Mouse (Mus musculus) embryonic facial prominence, embryonic 13.5 days (tissue): ENCODE measurements at regions not wholly inside any gene's neighbourhood (a gene's known extent, or its start where the extent isn't known, plus 50 kb on each side); places are given as distances from the start of the nearest gene placed in this dataset.

ENCODE experiments used
- ATAC-seq: fragments of 200-750 bp; cut with Nextera tagmentation; 2 replicates; pipeline ENCODE4 v1.8.0; 2017; ENCODE audit warnings: low read depth; ENCODE audit not compliant: insufficient number of reproducible peaks, insufficient read depth, low FRiP score, low TSS enrichment
- H3K27ac ChIP-seq: fragments of 300-500 bp; sonication (generic); 2 replicates; pipeline ENCODE4 v1.5.1; 2015; ENCODE audit warnings: moderate library complexity, mild to moderate bottlenecking, inconsistent platforms
- H3K27me3 ChIP-seq: fragments of 300-500 bp; sonication (generic); 2 replicates; pipeline ENCODE4 v1.6.1; 2015; ENCODE audit warnings: mild to moderate bottlenecking, inconsistent platforms
- H3K36me3 ChIP-seq: fragments of 300-500 bp; sonication (generic); 2 replicates; pipeline ENCODE4 v1.6.1; 2015; ENCODE audit warnings: mild to moderate bottlenecking, inconsistent platforms
- H3K4me1 ChIP-seq: fragments of 300-500 bp; sonication (generic); 2 replicates; pipeline ENCODE4 v1.6.1; 2015; ENCODE audit warnings: inconsistent platforms
- H3K4me2 ChIP-seq: fragments of 300-500 bp; sonication (generic); 2 replicates; pipeline ENCODE4 v1.6.1; 2015; ENCODE audit warnings: moderate library complexity, mild to moderate bottlenecking, inconsistent platforms
- H3K4me3 ChIP-seq: fragments of 300-500 bp; sonication (generic); 2 replicates; pipeline ENCODE4 v1.5.1; 2015; ENCODE audit warnings: mild to moderate bottlenecking, inconsistent platforms
- H3K9ac ChIP-seq: fragments of 300-500 bp; sonication (generic); 2 replicates; pipeline ENCODE4 v1.6.1; 2015; ENCODE audit warnings: mild to moderate bottlenecking, inconsistent platforms
- H3K9me3 ChIP-seq: fragments of 300-500 bp; sonication (generic); 2 replicates; pipeline ENCODE4 v1.6.1; 2016; ENCODE audit warnings: inconsistent platforms
- WGBS: fragments of 180-500 bp; shearing (Covaris S2); methylation state at CpG from one replicate; pipeline ENCODE4 v1.1.7; 2015; ENCODE audit warnings: mixed read lengths; 5-methylcytosine and 5-hydroxymethylcytosine counted together

DNA sequence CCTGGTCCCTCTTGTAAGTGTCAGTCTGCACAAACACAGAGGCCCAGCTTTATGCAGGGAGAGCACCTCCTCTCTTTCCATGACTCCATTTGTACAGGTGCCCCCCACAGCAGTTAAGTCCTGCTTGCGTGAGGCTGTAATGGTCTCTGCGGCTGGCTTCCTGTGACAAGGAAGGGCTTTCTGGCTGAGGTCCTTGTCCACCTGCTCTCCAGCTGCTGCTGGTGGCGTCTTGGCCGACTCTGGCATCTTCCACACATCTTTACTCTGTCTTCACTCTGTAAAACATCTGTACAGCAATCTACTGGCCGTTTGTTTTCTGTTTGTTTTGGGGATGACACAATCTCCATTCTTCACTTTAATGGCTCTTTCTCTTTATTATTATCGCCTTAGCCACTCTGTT is 60.8 kb downstream of the Rpusd4 start:
- no peak for ATAC-seq
- Histone ChIP-seq H3K4me3 (no peak overlapping the region), H3K27me3 (no peaks in the 10 kb centered on the region), H3K4me1 (peaks cover 89% of the 10 kb centered on the region), H3K9ac (no peak overlapping the region), H3K27ac (peak overlapping the region; percentile 76), H3K36me3 (no peaks in the 10 kb centered on the region), H3K9me3 (no peaks in the 10 kb centered on the region), H3K4me2 (no peak overlapping the region)
- WGBS, result 49% methylated on average over 6 of the region's 6 CpGs

DNA sequence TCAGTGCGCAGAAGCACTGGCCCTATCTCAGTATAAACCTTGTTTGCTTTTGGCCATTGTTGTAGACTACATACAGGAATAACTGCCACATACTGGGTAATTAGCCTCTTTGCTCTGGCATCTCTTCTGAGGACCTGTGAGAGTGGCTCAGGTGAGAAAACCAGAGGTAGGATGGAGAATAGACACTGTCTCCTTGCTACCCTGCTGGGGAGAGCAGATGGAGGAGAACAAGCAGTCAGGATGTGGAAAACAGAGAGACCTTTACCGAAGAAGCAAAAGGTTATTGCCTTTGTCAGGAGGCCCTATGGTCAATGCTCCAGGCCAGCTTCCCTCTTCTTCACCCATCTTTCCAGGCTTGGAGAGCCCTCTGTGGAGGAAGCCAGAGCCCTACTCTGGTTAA is 62.7 kb downstream of the Rpusd4 start:
- ATAC-seq, result no peak
- Histone ChIP-seq H3K4me3 (no peak overlapping the region), H3K27ac (peak overlapping the region; percentile 92), H3K27me3 (no peaks in the 10 kb centered on the region), H3K9ac (no peak overlapping the region), H3K36me3 (no peaks in the 10 kb centered on the region), H3K4me1 (peaks cover 89% of the 10 kb centered on the region), H3K4me2 (no peak overlapping the region), H3K9me3 (no peaks in the 10 kb centered on the region)
- 88% methylated on average over 2 of the region's 2 CpGs for WGBS

DNA sequence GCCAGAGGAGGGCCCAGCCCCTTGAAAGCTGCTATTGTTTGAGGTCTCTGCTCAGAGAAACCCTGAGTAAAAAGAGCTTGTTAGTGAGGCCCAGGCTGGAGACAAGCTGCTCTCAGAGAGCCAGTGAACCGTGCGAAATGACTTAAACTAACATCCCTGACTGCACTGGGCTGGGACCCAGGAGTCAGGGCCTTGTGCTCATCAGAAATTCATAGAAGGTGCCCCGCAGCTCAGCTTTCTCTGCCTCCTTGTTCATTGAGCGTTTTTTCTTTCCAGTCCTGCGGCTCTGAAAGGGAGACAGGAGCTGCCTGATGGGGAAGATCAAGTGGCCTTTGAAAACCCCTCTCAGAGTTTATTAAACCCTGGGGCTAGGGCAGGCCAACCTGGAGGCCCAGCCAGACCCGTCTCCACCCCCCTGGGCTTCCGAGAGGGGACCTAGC is 63.6 kb downstream of the Rpusd4 start:
- Histone ChIP-seq H3K27me3 (no peaks in the 10 kb centered on the region), H3K4me1 (peaks cover 95% of the 10 kb centered on the region), H3K4me3 (no peak overlapping the region), H3K9me3 (no peaks in the 10 kb centered on the region), H3K9ac (no peak overlapping the region), H3K4me2 (no peak overlapping the region), H3K27ac (peak overlapping the region; percentile 92), H3K36me3 (no peaks in the 10 kb centered on the region)
- 0 out of 2 replicates have a peak, but pooled peaks have one; percentile 35 for ATAC-seq
- WGBS, result 15% methylated on average over 7 of the region's 7 CpGs

DNA sequence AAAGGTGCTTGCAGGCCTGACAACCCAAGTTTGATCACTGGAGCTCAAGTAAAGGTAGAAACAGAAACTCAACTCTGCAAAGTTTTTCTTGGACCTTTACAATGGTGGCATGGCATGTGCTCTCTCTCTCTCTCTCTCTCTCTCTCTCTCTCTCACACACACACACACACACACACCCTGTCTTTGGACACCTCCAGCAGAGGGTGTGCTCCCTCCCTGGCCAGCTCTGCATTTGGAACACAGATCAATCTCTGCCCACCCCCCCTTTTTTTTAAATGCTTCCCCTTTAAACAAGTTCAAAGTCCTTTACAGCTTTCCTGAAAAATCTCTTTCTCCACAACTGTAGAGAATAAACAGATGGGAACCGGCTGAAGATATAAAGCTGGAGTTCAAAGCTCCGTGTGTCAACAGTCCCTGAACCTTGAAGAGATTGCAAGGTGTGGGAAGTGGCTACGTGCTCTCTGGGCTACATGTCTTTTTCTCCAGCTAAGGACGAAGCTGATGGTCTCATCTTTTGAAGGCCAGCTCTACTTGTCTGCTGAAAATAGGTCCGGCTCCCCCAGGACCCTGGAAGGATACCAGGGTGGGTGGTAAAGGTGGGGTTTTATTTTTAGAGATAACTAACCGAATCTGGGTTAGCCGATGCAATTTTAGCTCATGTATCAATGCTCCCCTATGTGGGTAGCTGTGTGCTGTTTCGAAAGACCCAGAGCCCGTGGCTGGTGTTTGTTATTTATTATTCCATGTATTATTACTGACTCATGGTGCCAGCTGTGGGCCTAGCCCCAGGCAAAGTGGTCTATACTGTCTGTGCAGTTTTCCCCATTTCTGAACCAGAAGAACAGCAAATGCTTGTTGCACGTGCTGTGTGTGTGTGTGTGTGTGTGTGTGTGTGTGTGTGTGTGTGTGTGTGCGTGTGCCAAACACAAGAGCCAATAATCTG is 65.3 kb downstream of the Rpusd4 start:
- no peak for ATAC-seq
- Histone ChIP-seq H3K36me3 (no peaks in the 10 kb centered on the region), H3K9ac (no peak overlapping the region), H3K4me2 (no peak overlapping the region), H3K27me3 (no peaks in the 10 kb centered on the region), H3K9me3 (no peaks in the 10 kb centered on the region), H3K4me1 (peaks cover 89% of the 10 kb centered on the region), H3K27ac (peak overlapping the region; percentile 92), H3K4me3 (no peak overlapping the region)
- WGBS, result 51% methylated on average over 11 of the region's 11 CpGs

DNA sequence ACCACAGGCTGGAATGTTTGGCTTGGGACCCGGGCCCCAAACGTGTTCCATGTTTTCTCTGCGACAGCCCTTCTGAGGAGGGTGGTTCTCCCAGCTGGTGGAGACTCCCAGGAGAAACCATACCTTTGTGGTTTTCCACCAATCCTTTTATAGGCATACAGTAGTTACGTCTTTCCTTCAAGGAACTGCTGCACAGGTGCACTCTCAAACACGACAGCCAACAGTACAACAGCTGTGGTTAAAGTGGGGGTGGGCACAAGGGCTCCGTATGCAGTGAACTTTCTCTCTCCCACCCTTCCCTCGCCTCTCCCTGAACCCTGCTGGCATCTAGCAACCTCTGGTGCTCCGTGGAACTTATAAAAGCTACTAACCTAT is 66.0 kb downstream of the Rpusd4 start:
- H3K4me2 ChIP-seq, result no peak overlapping the region
- H3K36me3 ChIP-seq, result no peaks in the 10 kb centered on the region
- H3K27ac ChIP-seq, result peak overlapping the region; percentile 92
- no peak overlapping the region for H3K4me3 ChIP-seq
- H3K9me3 ChIP-seq, result no peaks in the 10 kb centered on the region
- no peak for ATAC-seq
- H3K9ac ChIP-seq, result no peak overlapping the region
- peaks cover 92% of the 10 kb centered on the region for H3K4me1 ChIP-seq
- 32% methylated on average over 8 of the region's 8 CpGs for WGBS
- H3K27me3 ChIP-seq, result no peaks in the 10 kb centered on the region

DNA sequence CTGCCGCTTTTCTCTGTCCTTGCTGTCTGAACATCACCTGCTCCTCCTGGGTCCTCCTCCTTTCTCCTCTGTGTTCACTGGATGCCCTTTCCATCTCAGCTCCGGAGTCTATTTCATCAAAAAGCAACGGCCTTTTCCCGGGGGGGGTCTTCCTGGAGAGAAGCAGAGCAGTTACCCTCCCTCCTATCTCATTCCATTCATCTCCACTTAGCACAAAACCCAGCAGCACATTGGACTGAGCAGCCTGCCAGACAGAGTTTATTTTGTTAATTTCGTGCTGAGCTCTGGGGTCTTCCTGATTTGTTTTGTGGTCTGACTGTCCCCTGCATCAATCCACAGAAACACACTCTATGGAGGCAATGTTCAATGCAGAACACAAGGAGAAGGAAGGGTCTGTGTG is 66.9 kb downstream of the Rpusd4 start:
- ATAC-seq, result no peak
- no peaks in the 10 kb centered on the region for H3K9me3 ChIP-seq
- no peak overlapping the region for H3K9ac ChIP-seq
- H3K4me2 ChIP-seq, result no peak overlapping the region
- H3K27ac ChIP-seq, result peak overlapping the region; percentile 92
- WGBS, result 43% methylated on average over 5 of the region's 5 CpGs
- peaks cover 92% of the 10 kb centered on the region for H3K4me1 ChIP-seq
- H3K27me3 ChIP-seq, result no peaks in the 10 kb centered on the region
- no peak overlapping the region for H3K4me3 ChIP-seq
- H3K36me3 ChIP-seq, result no peaks in the 10 kb centered on the region

DNA sequence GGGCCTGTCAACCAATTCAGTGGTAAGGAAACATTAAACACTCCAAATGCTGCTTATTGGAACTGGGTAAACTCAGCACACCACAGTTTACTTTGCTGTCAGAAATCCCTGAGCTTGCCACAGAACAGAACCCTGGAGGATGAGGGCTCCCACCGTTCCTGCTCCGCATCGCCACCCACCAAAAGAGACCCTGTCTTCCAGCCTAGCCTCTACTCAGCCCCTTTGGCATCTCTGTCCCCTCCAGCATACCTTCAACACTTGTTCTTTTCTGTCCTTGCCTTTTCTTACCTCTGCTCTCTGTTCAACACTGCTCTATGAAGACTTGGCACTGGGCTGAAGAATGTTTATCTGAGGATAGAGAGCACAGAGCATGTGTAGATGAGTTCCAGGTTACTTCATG is 67.5 kb downstream of the Rpusd4 start:
- Histone ChIP-seq H3K4me2 (no peak overlapping the region), H3K9ac (no peak overlapping the region), H3K4me3 (no peak overlapping the region), H3K4me1 (peaks cover 92% of the 10 kb centered on the region), H3K27me3 (no peaks in the 10 kb centered on the region), H3K9me3 (no peaks in the 10 kb centered on the region), H3K36me3 (no peaks in the 10 kb centered on the region), H3K27ac (peak overlapping the region; percentile 92)
- ATAC-seq, result no peak; the same call in 1 of the 2 replicates
- WGBS, result 77% methylated on average over 3 of the region's 3 CpGs

DNA sequence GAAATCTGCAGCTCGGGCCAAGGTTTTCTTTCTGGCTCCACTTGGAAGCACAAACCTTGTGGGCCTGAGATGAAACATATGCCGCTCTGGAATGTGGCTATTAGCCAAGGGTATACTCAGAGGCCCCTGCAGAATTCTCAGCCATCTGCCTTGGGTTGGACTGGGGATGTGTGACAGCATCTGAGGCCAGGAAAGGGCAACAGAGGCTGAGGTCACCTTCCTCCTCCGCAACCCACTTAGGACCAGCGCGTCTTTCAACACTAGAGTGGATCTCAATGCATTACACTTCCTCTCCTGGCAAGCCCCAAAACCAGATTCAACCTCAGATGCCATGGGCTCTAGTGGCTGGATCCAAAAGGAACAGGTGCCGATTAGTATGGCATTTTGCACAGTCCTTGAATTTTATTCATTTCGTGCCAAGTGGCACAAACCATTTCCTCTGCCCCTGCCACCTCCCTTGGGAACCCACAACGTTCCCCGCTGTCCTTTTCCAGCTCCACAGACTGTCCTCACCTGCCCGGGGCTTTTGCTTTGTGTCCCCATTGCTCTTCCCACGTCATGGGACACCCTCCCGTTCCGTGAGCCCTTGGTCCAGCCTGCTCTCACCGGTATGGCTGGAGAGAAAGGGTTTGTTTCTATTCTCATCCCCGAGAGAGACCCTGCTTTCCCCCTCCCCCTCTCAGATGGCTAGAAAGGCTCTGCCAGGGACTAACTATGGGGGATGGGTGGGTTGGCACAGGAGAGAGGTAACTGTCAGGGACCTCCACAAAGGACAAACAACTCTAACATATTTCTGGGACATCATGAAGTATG is 68.4 kb downstream of the Rpusd4 start:
- H3K4me3 ChIP-seq, result no peak overlapping the region
- no peak overlapping the region for H3K9ac ChIP-seq
- no peaks in the 10 kb centered on the region for H3K36me3 ChIP-seq
- no peaks in the 10 kb centered on the region for H3K27me3 ChIP-seq
- peak; percentile 53 for ATAC-seq
- WGBS, result 46% methylated on average over 15 of the region's 15 CpGs
- peak overlapping the region; percentile 92 for H3K27ac ChIP-seq
- H3K9me3 ChIP-seq, result no peaks in the 10 kb centered on the region
- H3K4me2 ChIP-seq, result peak overlapping the region; percentile 16; the same call in 1 of the 2 replicates
- H3K4me1 ChIP-seq, result peaks cover 92% of the 10 kb centered on the region

DNA sequence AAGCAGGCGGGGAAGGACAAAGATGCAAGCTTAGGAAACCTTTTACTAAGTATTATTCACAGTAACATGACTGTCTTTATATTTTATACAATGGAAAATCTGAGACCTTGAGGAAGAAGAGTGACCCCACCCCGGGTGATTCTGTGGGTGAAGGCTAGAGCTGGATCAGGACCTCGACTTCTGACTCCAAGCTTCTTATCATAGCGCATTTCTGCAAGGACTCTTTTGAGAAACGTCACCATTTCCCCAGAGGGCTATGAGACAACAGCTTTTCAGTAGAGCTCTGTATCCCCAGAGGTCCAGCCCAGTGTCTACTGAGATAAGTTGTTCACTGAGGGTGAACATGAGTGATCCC is 69.0 kb downstream of the Rpusd4 start:
- ATAC-seq, result no peak

DNA sequence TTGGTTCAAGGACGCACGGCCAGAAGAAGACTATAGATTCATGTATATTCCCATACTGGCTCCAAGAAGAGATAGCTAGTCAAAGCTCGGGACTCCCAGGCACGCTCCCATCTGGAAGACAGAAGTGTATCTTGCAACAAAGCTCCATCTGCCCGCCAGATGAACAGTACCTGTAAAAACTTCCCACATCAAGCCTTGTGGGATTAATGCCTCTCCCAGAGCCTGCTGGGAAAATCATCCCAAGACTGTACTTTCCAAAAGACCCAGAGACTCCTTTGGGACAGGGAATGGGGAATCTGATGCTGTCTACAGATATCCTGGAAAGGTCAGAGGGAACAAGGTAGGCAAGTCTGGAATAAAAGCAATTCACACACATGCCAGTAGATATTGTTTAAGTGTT is 71.2 kb downstream of the Rpusd4 start:
- no peak overlapping the region for H3K4me2 ChIP-seq
- H3K27me3 ChIP-seq, result no peaks in the 10 kb centered on the region
- H3K36me3 ChIP-seq, result no peaks in the 10 kb centered on the region
- H3K4me3 ChIP-seq, result no peak overlapping the region
- peak overlapping the region; percentile 88 for H3K27ac ChIP-seq
- no peak overlapping the region for H3K9ac ChIP-seq
- H3K4me1 ChIP-seq, result peaks cover 89% of the 10 kb centered on the region
- no peaks in the 10 kb centered on the region for H3K9me3 ChIP-seq
- no peak for ATAC-seq
- WGBS, result 68% methylated on average over 5 of the region's 5 CpGs

More for the DNA sequence above, 69.0 kb downstream of the Rpusd4 start:
- 72% methylated on average over 5 of the region's 5 CpGs for WGBS
- H3K27ac ChIP-seq, result no peak overlapping the region
- H3K4me3 ChIP-seq, result no peak overlapping the region
- no peak overlapping the region for H3K9ac ChIP-seq
- no peaks in the 10 kb centered on the region for H3K9me3 ChIP-seq
- peaks cover 92% of the 10 kb centered on the region for H3K4me1 ChIP-seq
- H3K36me3 ChIP-seq, result no peaks in the 10 kb centered on the region
- H3K27me3 ChIP-seq, result no peaks in the 10 kb centered on the region
- H3K4me2 ChIP-seq, result no peak overlapping the region

DNA sequence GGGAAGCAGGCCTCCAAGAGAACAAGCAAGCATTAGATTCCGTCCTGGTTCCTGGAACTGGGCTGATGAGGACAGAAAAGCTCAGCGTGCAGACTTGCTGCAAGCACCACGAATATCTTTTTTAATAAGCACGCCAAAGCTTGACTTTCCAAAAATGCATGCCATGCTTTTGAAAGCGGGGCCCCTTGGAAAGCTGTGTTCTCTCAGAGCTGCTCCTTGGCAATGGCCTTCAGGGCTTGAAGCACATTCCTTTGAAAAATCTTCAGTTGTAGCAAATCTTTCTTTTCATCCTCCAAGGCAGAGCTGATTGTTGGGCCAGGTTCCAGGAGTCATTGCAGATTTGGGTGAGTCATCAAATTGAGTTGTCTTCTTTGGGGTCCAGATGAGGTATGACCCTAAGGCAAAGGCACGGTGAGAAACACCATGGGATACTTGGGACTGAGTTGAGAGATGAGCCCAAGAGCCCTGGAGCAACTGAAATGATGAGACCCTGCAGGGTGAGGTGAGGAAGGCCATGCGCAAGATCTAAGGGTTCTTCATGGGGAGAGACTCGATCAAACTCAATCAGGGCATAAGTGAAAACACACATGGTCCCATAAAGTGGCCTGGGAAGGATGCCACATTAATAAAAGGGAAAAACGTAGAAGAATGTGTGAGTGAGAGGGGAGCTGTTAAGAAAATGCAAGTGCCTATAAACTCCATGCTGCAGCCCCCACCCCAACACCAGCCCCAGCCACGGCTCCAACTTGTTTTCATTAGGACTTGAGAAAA is 72.0 kb downstream of the Rpusd4 start:
- H3K4me2 ChIP-seq, result no peak overlapping the region
- WGBS, result 35% methylated on average over 10 of the region's 10 CpGs
- H3K4me3 ChIP-seq, result no peak overlapping the region
- no peaks in the 10 kb centered on the region for H3K27me3 ChIP-seq
- H3K4me1 ChIP-seq, result peaks cover 87% of the 10 kb centered on the region
- no peaks in the 10 kb centered on the region for H3K9me3 ChIP-seq
- H3K36me3 ChIP-seq, result no peaks in the 10 kb centered on the region
- no peak overlapping the region for H3K9ac ChIP-seq
- no peak for ATAC-seq
- H3K27ac ChIP-seq, result peak overlapping the region; percentile 88
